Mouse (Mus musculus) intestine, embryonic 16.5 days (tissue): ENCODE results near the gene Atp6v0a4. TPM values are rescaled to one million over a fixed set of nuclear protein-coding genes. Genes with fewer than 3 reads are reported as not detected.

ENCODE experiments used
- ATAC-seq: fragments of 200-750 bp; cut with Nextera tagmentation; 2 replicates; pipeline ENCODE4 v1.8.0; 2017; ENCODE audit warnings: moderate TSS enrichment, moderate library complexity
- H3K27ac ChIP-seq: fragments of 300-500 bp; sonication (generic); 2 replicates; pipeline ENCODE4 v1.5.1; 2014; ENCODE audit warnings: mild to moderate bottlenecking, low read length
- H3K27me3 ChIP-seq: fragments of 300-500 bp; sonication (generic); replicated peaks from 2 replicates; pipeline ENCODE4 v1.6.1; 2014; ENCODE audit warnings: low read length, control low read depth, mixed read lengths; ENCODE audit not compliant: control insufficient read depth, insufficient read depth
- H3K36me3 ChIP-seq: fragments of 300-500 bp; sonication (generic); 2 replicates; pipeline ENCODE4 v1.6.1; 2014; ENCODE audit warnings: low read length, control low read depth; ENCODE audit not compliant: control insufficient read depth, insufficient read depth
- H3K4me1 ChIP-seq: fragments of 300-500 bp; sonication (generic); 2 replicates; pipeline ENCODE4 v1.6.1; 2014; ENCODE audit warnings: low read length, control low read depth, mixed read lengths; ENCODE audit not compliant: control insufficient read depth, insufficient read depth
- H3K4me2 ChIP-seq: fragments of 300-500 bp; sonication (generic); 2 replicates; pipeline ENCODE4 v1.6.1; 2014; ENCODE audit warnings: low read depth, low read length, control low read depth
- H3K4me3 ChIP-seq: fragments of 300-500 bp; sonication (generic); 2 replicates; pipeline ENCODE4 v1.5.1; 2014; ENCODE audit warnings: mild to moderate bottlenecking, low read length
- H3K9ac ChIP-seq: fragments of 300-500 bp; sonication (generic); 2 replicates; pipeline ENCODE4 v1.6.1; 2014; ENCODE audit warnings: low read depth, low read length
- H3K9me3 ChIP-seq: fragments of 300-500 bp; sonication (generic); 2 replicates; pipeline ENCODE4 v1.6.1; 2016; ENCODE audit warnings: low read length, control low read depth; ENCODE audit not compliant: control insufficient read depth
- WGBS: fragments of 180-500 bp; shearing (Covaris S2); extraction: QIAGEN DNeasy Blood & Tissue Kit; methylation state at CpG from one replicate; pipeline ENCODE4 v1.1.7; 2014; 5-methylcytosine and 5-hydroxymethylcytosine counted together
- polyA plus RNA-seq: library from polyadenylated mRNA; unstranded; fragments of >200 nt; fragmentation: Nextera tagmentation; extraction: Ambion mirVana; gene quantifications from 2 replicates; pipeline ENCODE4 v1.2.1, GENCODE M21; 2015

Gene Atp6v0a4
- polyA plus RNA-seq, 1 experiment from 2014 or later: 5.4 TPM

GRCm38 (mm10) chr6:38007459-38007858, 116.9 kb downstream of the Atp6v0a4 start:
- Histone ChIP-seq H3K4me1 (no peaks in the 10 kb centered on the region), H3K4me3 (no peak overlapping the region), H3K36me3 (no peaks in the 10 kb centered on the region), H3K9me3 (no peaks in the 10 kb centered on the region), H3K27me3 (no peaks in the 10 kb centered on the region), H3K4me2 (no peak overlapping the region), H3K9ac (no peak overlapping the region), H3K27ac (no peak overlapping the region)
- WGBS: 8% methylated on average over 6 of the region's 6 CpGs
- ATAC-seq: no peak

Other genes starting within 250 kb of the Atp6v0a4 start
- gene Svopl, start 77.6 kb downstream of the Atp6v0a4 start, polyA plus RNA-seq: 0.32 and 0.64 TPM in 2 replicates
- gene Tmem213, start 15.3 kb downstream of the Atp6v0a4 start, polyA plus RNA-seq: not detected in 2 replicates
- gene D630045J12Rik, start 129.4 kb upstream of the Atp6v0a4 start, polyA plus RNA-seq: 1.5 and 1.6 TPM in 2 replicates
- gene Zc3hav1l, start 174.7 kb upstream of the Atp6v0a4 start, polyA plus RNA-seq: 4.8 and 5.4 TPM in 2 replicates
- 15.5 and 16.5 TPM in 2 replicates for gene Zc3hav1, start 230.0 kb upstream of the Atp6v0a4 start, polyA plus RNA-seq